Mouse (Mus musculus) spleen, adult 2 months (tissue): ENCODE results near the gene Mfsd1. TPM values are rescaled to one million over a fixed set of nuclear protein-coding genes. Genes with fewer than 3 reads are reported as not detected.

Experiments used
- DNase-seq, 2 experiments: peaks; one replicate each; pipeline versions ENCODE4 v3.0.0 to v3.0.0-alpha.2; 2012 to 2021; ENCODE audit warnings: low spot score in 2 of 2, low read depth in 1 of 2
- H3K27ac ChIP-seq: fragments of 200-500 bp; 2 replicates; pipeline ENCODE4 v1.5.1; 2012; ENCODE audit warnings: low read length, inconsistent platforms; ENCODE audit not compliant: insufficient read depth
- H3K27me3 ChIP-seq: fragments of 200-500 bp; 2 replicates; pipeline ENCODE4 v1.6.1; 2012; ENCODE audit warnings: mild to moderate bottlenecking, moderate library complexity, low read length, inconsistent platforms; ENCODE audit not compliant: control insufficient read depth, insufficient read depth
- H3K36me3 ChIP-seq: fragments of 200-500 bp; 2 replicates; pipeline ENCODE4 v1.6.1; 2012; ENCODE audit warnings: mild to moderate bottlenecking, low read length, inconsistent platforms; ENCODE audit not compliant: control insufficient read depth, insufficient read depth
- H3K4me1 ChIP-seq: fragments of 200-500 bp; 2 replicates; pipeline ENCODE4 v1.6.1; 2011; ENCODE audit warnings: inconsistent platforms; ENCODE audit not compliant: control insufficient read depth, insufficient read depth, insufficient read length
- H3K4me3 ChIP-seq: fragments of 200-500 bp; 2 replicates; pipeline ENCODE4 v1.5.1; 2011; ENCODE audit warnings: mild to moderate bottlenecking, inconsistent platforms; ENCODE audit not compliant: insufficient read depth, insufficient read length; ENCODE audit errors: extremely low read depth
- CTCF ChIP-seq: fragments of 200-500 bp; IDR thresholded peaks from 2 replicates; pipeline ENCODE4 v1.5.1; 2011; ENCODE audit warnings: mild to moderate bottlenecking, inconsistent platforms; ENCODE audit not compliant: insufficient read depth, insufficient read length, insufficient replicate concordance; ENCODE audit errors: extremely low read depth
- POLR2A ChIP-seq: fragments of 200-500 bp; IDR thresholded peaks from 2 replicates; pipeline ENCODE4 v1.6.1; 2011; ENCODE audit warnings: low read depth, low read length, inconsistent platforms
- WGBS: fragments of 180-500 bp; shearing (Covaris S2); methylation state at CpG from one replicate; pipeline ENCODE4 v1.1.7; 2018; 5-methylcytosine and 5-hydroxymethylcytosine counted together
- polyA plus RNA-seq: library from polyadenylated mRNA; depleted of rRNA; stranded (reverse); fragments of >200 nt; gene quantifications from 2 replicates; pipeline ENCODE4 v1.2.3, GENCODE M21; 2012

Mfsd1 gene
- polyA plus RNA-seq, 1 experiment, result 32.9 TPM

- no peaks in the 10 kb centered on the region for H3K36me3 ChIP-seq
- no peak for TF ChIP-seq CTCF
- TF ChIP-seq POLR2A, result no peak
- no peak overlapping the region for H3K27ac ChIP-seq
- no peak for DNase-seq
- no peak overlapping the region for H3K4me3 ChIP-seq
- WGBS, result 58% methylated on average over 6 of the region's 6 CpGs
- no peaks in the 10 kb centered on the region for H3K27me3 ChIP-seq
- no peaks in the 10 kb centered on the region; the same call in 1 of the 2 replicates for H3K4me1 ChIP-seq
Observed at GRCm38 (mm10) chr3:67576724-67577123, 5.8 kb upstream of the Mfsd1 start.

DNA sequence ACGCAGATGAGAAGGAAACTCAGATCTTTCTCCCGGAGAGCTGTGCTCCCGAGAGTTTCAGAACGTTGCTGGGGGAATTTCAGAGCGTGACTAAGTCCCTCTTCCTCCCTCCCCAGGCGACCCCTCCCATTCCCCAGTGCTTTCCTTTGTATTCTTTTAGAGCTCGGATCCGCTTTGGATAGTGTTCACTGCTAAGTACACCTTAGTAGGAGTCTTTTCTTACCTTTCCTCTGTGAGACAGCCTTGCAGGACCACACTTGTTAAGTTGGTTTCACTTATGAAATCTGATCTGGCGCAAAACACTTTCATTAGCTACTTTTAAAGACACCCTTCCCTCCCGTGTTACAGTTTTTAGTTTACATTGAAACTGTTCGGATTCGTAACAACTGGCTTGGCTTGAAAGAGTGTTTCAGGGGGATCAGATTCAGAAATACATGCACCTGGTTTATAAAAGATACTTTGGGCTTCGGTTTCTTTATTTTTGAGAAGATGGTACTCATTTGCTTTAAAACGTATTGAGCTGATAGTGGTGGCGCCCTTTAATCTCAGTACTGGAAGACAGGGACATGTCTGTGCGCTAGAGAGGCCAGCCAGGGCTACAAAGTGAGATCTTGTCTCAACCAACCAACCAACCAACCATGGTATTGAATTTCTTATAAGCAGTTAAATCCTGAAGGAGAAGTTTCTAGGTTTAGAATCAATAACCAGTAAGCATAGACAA is 744 bp downstream of the Mfsd1 start:
- no peak for DNase-seq
- 23% methylated on average over 16 of the region's 16 CpGs for WGBS
- Histone ChIP-seq H3K27me3 (no peaks in the 10 kb centered on the region), H3K36me3 (peaks cover 6% of the 10 kb centered on the region), H3K27ac (peak overlapping the region; percentile 14; the same call in 1 of the 2 replicates), H3K4me1 (peaks cover 2% of the 10 kb centered on the region; the same call in 1 of the 2 replicates), H3K4me3 (peak overlapping the region; percentile 86)
- TF ChIP-seq CTCF (no peak), POLR2A (no peak)

DNA sequence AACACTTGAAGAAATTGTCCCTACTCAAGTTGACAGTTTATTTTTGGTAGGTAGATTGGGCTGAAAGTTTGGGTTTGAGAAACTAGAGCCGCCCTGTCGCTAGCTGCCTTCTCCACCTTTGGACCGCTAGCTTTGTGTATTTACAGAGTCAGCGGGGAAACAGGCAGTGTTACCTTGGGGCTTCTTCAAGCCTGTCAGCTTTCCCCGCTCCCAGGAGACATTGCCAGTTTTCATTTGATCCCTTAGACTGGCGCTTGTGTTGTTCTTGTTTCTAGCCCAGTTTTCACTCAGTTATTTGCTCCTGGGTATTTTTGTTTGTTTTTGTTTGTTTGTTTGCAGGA is 1.3 kb downstream of the Mfsd1 start:
- Histone ChIP-seq H3K27me3 (no peaks in the 10 kb centered on the region), H3K4me3 (no peak overlapping the region)
- WGBS, result 95% methylated on average over 6 of the region's 6 CpGs

GRCm38 (mm10) chr3:67586511-67586910 is 4.0 kb downstream of the Mfsd1 start:
- DNase-seq, result no peak
- TF ChIP-seq CTCF (no peak), POLR2A (no peak)
- H3K36me3 ChIP-seq, result peaks cover 14% of the 10 kb centered on the region
- H3K4me1 ChIP-seq, result peaks cover 2% of the 10 kb centered on the region; the same call in 1 of the 2 replicates
- WGBS, result 93% methylated on average over 2 of the region's 2 CpGs
- no peaks in the 10 kb centered on the region for H3K27me3 ChIP-seq
- no peak overlapping the region for H3K4me3 ChIP-seq
- H3K27ac ChIP-seq, result no peak overlapping the region

More for the DNA sequence above, 1.3 kb downstream of the Mfsd1 start:
- Histone ChIP-seq H3K27ac (no peak overlapping the region), H3K4me1 (peaks cover 2% of the 10 kb centered on the region; the same call in 1 of the 2 replicates), H3K36me3 (peaks cover 6% of the 10 kb centered on the region)
- no peak for TF ChIP-seq CTCF
- no peak for TF ChIP-seq POLR2A
- no peak for DNase-seq

- DNase-seq, result peak in 1 of 2 experiments; percentile 16
- peaks cover 19% of the 10 kb centered on the region for H3K36me3 ChIP-seq
- 56% methylated on average over 9 of the region's 9 CpGs for WGBS
Observed at GRCm38 (mm10) chr3:67587430-67587829, 4.9 kb downstream of the Mfsd1 start.

GRCm38 (mm10) chr3:67601616-67602138 is 19.1 kb downstream of the Mfsd1 start:
- no peak overlapping the region for H3K4me3 ChIP-seq
- peaks cover 46% of the 10 kb centered on the region for H3K36me3 ChIP-seq
- TF ChIP-seq POLR2A (no peak), CTCF (no peak)
- WGBS, result 89% methylated on average over 13 of the region's 13 CpGs
- no peaks in the 10 kb centered on the region for H3K4me1 ChIP-seq
- H3K27ac ChIP-seq, result no peak overlapping the region
- no peaks in the 10 kb centered on the region for H3K27me3 ChIP-seq
- no peak for DNase-seq

More at GRCm38 (mm10) chr3:67587430-67587829, 4.9 kb downstream of the Mfsd1 start:
- no peaks in the 10 kb centered on the region for H3K27me3 ChIP-seq
- H3K27ac ChIP-seq, result no peak overlapping the region
- H3K4me3 ChIP-seq, result no peak overlapping the region
- TF ChIP-seq CTCF (no peak), POLR2A (no peak)
- peaks cover 2% of the 10 kb centered on the region; the same call in 1 of the 2 replicates for H3K4me1 ChIP-seq

GRCm38 (mm10) chr3:67618222-67618621 is 35.7 kb downstream of the Mfsd1 start:
- no peaks in the 10 kb centered on the region for H3K36me3 ChIP-seq
- H3K27me3 ChIP-seq, result no peaks in the 10 kb centered on the region
- DNase-seq, result no peak
- no peak overlapping the region for H3K27ac ChIP-seq
- TF ChIP-seq POLR2A, result no peak
- TF ChIP-seq CTCF, result no peak
- H3K4me1 ChIP-seq, result no peaks in the 10 kb centered on the region
- no peak overlapping the region for H3K4me3 ChIP-seq
